Mouse (Mus musculus) heart, postnatal 0 days (tissue): ENCODE data around the gene Tenm3. TPM values are rescaled to one million over a fixed set of nuclear protein-coding genes. Genes with fewer than 3 reads are reported as not detected.

Experiments used
- ATAC-seq: fragments of 200-750 bp; cut with Nextera tagmentation; 2 replicates; pipeline ENCODE4 v1.8.0; 2017; ENCODE audit warnings: low read depth, moderate number of reproducible peaks, moderate library complexity; ENCODE audit not compliant: insufficient read depth
- DNase-seq: peaks from one replicate; pipeline ENCODE4 v3.0.0-alpha.2; 2016; ENCODE audit warnings: low spot score
- H3K27ac ChIP-seq: fragments of 300-500 bp; sonication (generic); 2 replicates; pipeline ENCODE4 v1.5.1; 2014; ENCODE audit warnings: low read depth, mild to moderate bottlenecking
- H3K27me3 ChIP-seq: fragments of 300-500 bp; sonication (generic); 2 replicates; pipeline ENCODE4 v1.6.1; 2014; ENCODE audit warnings: low read length, mixed read lengths; ENCODE audit not compliant: control insufficient read depth, insufficient read depth
- H3K36me3 ChIP-seq: fragments of 300-500 bp; sonication (generic); replicated peaks from 2 replicates; pipeline ENCODE4 v1.6.1; 2014; ENCODE audit warnings: low read length, mixed read lengths; ENCODE audit not compliant: control insufficient read depth, insufficient read depth
- H3K4me1 ChIP-seq: fragments of 300-500 bp; sonication (generic); 2 replicates; pipeline ENCODE4 v1.6.1; 2014; ENCODE audit warnings: antibody characterized with exemption; ENCODE audit not compliant: control insufficient read depth, insufficient read depth
- H3K4me2 ChIP-seq: fragments of 300-500 bp; sonication (generic); 2 replicates; pipeline ENCODE4 v1.6.1; 2014; ENCODE audit warnings: low read depth, mild to moderate bottlenecking, low read length, moderate library complexity
- H3K4me3 ChIP-seq: fragments of 300-500 bp; sonication (generic); 2 replicates; pipeline ENCODE4 v1.5.1; 2014; ENCODE audit warnings: low read depth, low read length
- H3K9ac ChIP-seq: fragments of 300-500 bp; sonication (generic); replicated peaks from 2 replicates; pipeline ENCODE4 v1.6.1; 2014; ENCODE audit warnings: low read depth, low read length, mixed read lengths
- H3K9me3 ChIP-seq: fragments of 300-500 bp; sonication (generic); replicated peaks from 2 replicates; pipeline ENCODE4 v1.6.1; 2016; ENCODE audit warnings: low read length; ENCODE audit not compliant: control insufficient read depth
- CTCF ChIP-seq: IDR thresholded peaks from 2 replicates; pipeline ENCODE4 v1.5.1; 2016; ENCODE audit warnings: antibody characterized with exemption, control low read depth, low read depth
- EP300 ChIP-seq: IDR thresholded peaks from 2 replicates; pipeline ENCODE4 v1.6.1; 2016; ENCODE audit warnings: antibody characterized with exemption, low read depth
- WGBS: fragments of 180-500 bp; shearing (Covaris S2); extraction: QIAGEN DNeasy Blood & Tissue Kit; methylation state at CpG from one replicate; pipeline ENCODE4 v1.1.7; 2014; 5-methylcytosine and 5-hydroxymethylcytosine counted together
- polyA plus RNA-seq: library from polyadenylated mRNA; unstranded; fragments of >200 nt; fragmentation: Nextera tagmentation; extraction: Ambion mirVana; gene quantifications from 2 replicates; pipeline ENCODE4 v1.2.1, GENCODE M21; 2015
- total RNA-seq: library from RNA; depleted of rRNA; stranded (reverse); fragments of >200 nt; gene quantifications from 2 replicates; pipeline ENCODE4 v1.2.3, GENCODE M21; 2014; ENCODE audit warnings: low replicate concordance

Tenm3 gene
- total and polyA plus RNA-seq, 2 experiments from 2014 or later = 1.6 to 17.2 TPM

DNA sequence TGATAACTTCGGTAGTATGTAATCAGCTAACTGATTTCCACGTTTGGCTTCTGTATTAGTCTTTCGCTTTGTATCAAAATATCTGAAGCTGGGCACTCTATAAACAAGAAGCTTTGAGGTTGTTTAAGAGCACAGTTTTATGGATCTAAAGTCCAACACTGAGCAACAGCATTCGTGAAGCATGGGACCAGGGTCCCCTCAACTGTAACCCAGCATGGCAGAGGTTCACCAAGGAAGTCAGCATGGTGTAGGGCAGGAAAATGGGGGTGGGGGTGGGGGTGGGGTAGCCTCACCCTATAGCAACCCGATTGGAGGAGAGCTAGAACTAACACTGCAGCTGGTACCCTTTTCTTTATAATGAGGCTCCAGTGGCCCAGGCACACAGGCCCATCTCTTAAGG, 206.8 kb downstream of the Tenm3 start:
- ATAC-seq = no peak

DNA sequence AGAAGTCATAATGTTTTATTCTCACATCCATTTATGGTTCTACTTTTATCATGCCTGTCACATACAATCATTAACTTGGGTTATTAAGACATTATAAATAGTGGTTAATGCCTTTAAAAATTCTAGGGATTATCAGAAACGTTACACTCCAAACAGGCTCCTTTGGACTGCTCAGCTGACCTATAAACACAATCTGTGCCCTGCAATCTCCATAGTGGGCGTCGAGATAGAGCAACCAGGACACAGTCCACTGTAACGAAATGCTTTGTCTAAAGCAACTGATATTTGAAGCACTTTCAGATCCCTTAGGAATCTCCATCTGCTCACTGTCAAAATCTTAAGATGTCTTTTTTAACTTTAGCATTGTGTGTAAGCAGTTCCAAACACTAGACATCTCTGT, 207.9 kb downstream of the Tenm3 start:
- no peak for DNase-seq
- Histone ChIP-seq H3K27ac (no peak overlapping the region), H3K9me3 (no peaks in the 10 kb centered on the region), H3K4me3 (no peak overlapping the region), H3K36me3 (no peaks in the 10 kb centered on the region), H3K4me1 (no peaks in the 10 kb centered on the region), H3K4me2 (no peak overlapping the region), H3K9ac (no peak overlapping the region), H3K27me3 (no peaks in the 10 kb centered on the region)
- no peak for ATAC-seq
- 38% methylated on average over 4 of the region's 4 CpGs for WGBS
- TF ChIP-seq CTCF (no peak), EP300 (no peak)

More for the DNA sequence above, 206.8 kb downstream of the Tenm3 start:
- no peaks in the 10 kb centered on the region for H3K27me3 ChIP-seq
- no peak overlapping the region for H3K9ac ChIP-seq
- H3K4me3 ChIP-seq = no peak overlapping the region
- no peaks in the 10 kb centered on the region for H3K36me3 ChIP-seq
- H3K9me3 ChIP-seq = no peaks in the 10 kb centered on the region
- no peak for TF ChIP-seq CTCF
- no peak overlapping the region for H3K4me2 ChIP-seq
- no peak overlapping the region for H3K27ac ChIP-seq
- no peaks in the 10 kb centered on the region for H3K4me1 ChIP-seq
- 76% methylated on average over 5 of the region's 5 CpGs for WGBS
- DNase-seq = no peak

DNA sequence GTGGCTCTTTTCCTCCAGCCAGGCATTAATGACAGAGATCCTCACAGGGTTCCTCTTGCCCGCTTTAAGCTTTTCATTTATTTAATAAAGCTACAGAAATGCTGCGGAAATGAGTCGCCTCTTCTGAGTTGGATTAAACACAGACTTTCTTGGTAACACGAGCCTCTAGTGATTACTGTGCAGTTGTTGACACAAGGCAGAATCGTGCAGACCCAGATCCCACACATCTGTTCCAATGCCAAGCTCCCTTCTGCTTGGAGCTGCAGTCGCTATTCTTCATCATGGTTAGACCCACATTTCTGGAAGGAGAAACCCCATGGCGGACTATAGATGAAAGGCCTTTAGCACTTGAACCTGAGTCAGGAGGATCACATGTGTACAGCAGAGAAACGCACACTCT, 210.3 kb downstream of the Tenm3 start:
- no peaks in the 10 kb centered on the region for H3K9me3 ChIP-seq
- DNase-seq (no peak), ATAC-seq (no peak)
- H3K27ac ChIP-seq = no peak overlapping the region
- no peaks in the 10 kb centered on the region for H3K36me3 ChIP-seq
- H3K9ac ChIP-seq = no peak overlapping the region
- no peak overlapping the region for H3K4me2 ChIP-seq
- TF ChIP-seq EP300 (no peak), CTCF (no peak)
- no peak overlapping the region for H3K4me3 ChIP-seq
- no peaks in the 10 kb centered on the region for H3K4me1 ChIP-seq
- WGBS = 74% methylated on average over 8 of the region's 8 CpGs
- no peaks in the 10 kb centered on the region for H3K27me3 ChIP-seq

DNA sequence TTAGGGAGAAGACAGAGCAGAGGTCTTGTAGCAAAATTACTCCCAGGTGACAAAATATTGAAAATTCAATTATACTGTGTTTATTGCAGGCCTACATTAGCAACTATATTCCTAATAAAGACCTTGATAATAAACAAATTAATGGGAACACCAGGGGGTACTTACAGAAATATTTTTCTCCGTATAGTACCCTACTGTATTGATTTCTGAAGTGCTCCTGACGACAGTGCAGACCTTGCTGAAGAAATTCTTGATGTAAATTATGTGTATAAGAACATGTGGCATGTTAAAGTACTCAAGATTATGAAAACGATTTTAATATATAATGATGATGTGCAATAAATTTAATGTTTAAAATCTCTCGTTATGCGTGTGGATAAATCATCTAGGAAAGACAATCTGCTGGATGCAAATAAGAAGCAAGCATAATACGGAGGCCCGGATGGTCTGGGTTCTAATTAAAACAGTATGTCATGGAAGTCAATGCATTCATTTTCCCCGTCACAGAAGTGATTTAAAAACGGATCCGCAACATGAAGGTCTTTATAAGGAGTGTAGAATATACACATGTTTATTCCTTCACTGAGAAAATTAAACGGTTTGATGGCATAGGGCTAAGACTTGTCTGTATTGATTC, 221.1 kb downstream of the Tenm3 start:
- Histone ChIP-seq H3K27me3 (no peaks in the 10 kb centered on the region), H3K9ac (no peak overlapping the region)
- TF ChIP-seq CTCF (no peak), EP300 (no peak)

DNA sequence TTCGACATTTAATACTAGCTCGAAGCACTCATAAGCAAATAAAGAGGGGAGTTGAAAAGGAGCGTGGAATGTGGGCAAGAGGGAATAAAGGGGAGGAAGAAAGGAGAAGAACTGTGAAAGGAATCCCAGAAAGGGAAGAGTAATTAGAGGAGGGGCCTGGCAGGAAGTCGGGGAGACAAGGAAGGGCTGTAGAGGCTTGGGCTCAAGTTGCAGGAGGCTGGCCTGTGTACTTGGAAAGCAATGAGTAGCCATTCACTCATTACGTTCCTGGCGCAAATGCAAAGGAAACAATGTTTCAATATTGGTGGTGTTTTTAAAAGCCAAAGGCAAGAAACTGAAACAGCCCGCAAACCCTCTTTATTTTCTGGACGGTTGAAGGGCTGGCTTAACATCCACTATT, 228.7 kb downstream of the Tenm3 start:
- H3K9ac ChIP-seq = no peak overlapping the region
- H3K36me3 ChIP-seq = no peaks in the 10 kb centered on the region
- H3K27me3 ChIP-seq = no peaks in the 10 kb centered on the region
- 0 out of 2 replicates have a peak overlapping the region, but pooled peaks have one; percentile 11 for H3K27ac ChIP-seq
- no peak for DNase-seq
- TF ChIP-seq EP300 = no peak
- TF ChIP-seq CTCF = no peak
- H3K4me3 ChIP-seq = no peak overlapping the region
- H3K4me2 ChIP-seq = no peak overlapping the region
- no peak for ATAC-seq
- 58% methylated on average over 8 of the region's 8 CpGs for WGBS
- no peaks in the 10 kb centered on the region for H3K4me1 ChIP-seq
- no peaks in the 10 kb centered on the region for H3K9me3 ChIP-seq

More for the DNA sequence above, 221.1 kb downstream of the Tenm3 start:
- WGBS = 89% methylated on average over 11 of the region's 11 CpGs
- H3K36me3 ChIP-seq = no peaks in the 10 kb centered on the region
- H3K27ac ChIP-seq = no peak overlapping the region
- H3K4me3 ChIP-seq = no peak overlapping the region
- no peak overlapping the region for H3K4me2 ChIP-seq
- no peak for ATAC-seq
- DNase-seq = no peak
- H3K4me1 ChIP-seq = no peaks in the 10 kb centered on the region
- H3K9me3 ChIP-seq = no peaks in the 10 kb centered on the region

DNA sequence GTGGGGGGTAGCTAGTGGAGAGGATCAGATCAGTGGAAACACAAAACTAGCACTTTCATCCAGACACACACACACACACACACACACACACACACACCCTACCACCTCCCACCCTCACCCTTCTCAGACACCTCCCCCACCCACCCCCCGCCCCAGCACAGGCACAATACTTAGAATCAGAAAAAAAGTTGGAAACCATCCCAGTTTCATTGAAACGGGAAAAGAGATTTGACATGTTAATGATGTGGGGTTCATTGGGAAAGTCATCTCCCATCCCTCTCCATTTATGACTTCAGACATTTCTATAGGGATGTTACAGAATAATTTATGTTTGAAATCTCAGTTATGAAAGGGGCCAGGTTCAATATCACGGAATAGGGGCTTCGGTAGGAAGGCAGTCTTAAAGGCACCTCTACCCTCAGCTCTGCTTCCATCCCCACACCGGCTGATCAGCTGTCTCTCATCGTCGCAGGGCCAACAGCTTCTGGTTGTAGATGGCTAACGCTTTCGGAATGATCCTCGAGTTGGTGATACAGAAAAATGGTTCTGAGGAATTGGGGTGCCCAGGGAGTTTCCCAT, 231.7 kb downstream of the Tenm3 start:
- Histone ChIP-seq H3K4me2 (no peak overlapping the region), H3K9ac (no peak overlapping the region), H3K4me1 (no peaks in the 10 kb centered on the region), H3K36me3 (no peaks in the 10 kb centered on the region), H3K4me3 (no peak overlapping the region), H3K27me3 (no peaks in the 10 kb centered on the region), H3K9me3 (no peaks in the 10 kb centered on the region), H3K27ac (no peak overlapping the region)
- ATAC-seq = no peak
- TF ChIP-seq CTCF = no peak
- TF ChIP-seq EP300 = no peak
- WGBS = 82% methylated on average over 10 of the region's 10 CpGs
- no peak for DNase-seq
